Mouse (Mus musculus): ENCODE measurements around the gene Farsa. TPM values are rescaled to one million over a fixed set of nuclear protein-coding genes. Genes with fewer than 3 reads are reported as not detected.

Farsa gene
- polyA plus RNA-seq, 1 experiment from 2014 or later = 54.5 TPM

DNA sequence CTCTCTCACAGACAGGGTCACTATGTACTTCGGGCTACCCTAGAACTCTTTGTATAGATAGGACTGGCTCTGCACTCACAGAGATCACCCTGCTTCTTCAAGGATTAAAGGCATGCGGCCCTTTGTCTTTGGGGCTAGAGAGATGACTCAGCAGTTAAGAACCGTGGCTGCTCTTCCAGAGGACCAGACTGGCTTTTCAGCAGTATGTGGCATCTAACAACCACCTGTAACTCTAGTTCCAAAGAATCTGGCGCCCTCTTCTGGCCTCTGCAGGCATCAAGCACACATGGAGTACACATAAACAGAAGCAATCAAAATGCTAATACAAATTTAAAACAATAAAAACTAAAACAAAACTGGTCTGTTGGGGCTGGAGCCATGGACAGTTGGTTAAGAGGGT lies 57.2 kb downstream of the Farsa start:
- H3K4me3 ChIP-seq (ENCODE audit: low read depth, low read length) = no peak overlapping the region
- WGBS (ENCODE audit: insufficient replicate concordance) = 26% methylated on average over 4 of the region's 4 CpGs
- ATAC-seq (replicated peaks; ENCODE audit: insufficient number of reproducible peaks, low FRiP score, low TSS enrichment) = no peak

DNA sequence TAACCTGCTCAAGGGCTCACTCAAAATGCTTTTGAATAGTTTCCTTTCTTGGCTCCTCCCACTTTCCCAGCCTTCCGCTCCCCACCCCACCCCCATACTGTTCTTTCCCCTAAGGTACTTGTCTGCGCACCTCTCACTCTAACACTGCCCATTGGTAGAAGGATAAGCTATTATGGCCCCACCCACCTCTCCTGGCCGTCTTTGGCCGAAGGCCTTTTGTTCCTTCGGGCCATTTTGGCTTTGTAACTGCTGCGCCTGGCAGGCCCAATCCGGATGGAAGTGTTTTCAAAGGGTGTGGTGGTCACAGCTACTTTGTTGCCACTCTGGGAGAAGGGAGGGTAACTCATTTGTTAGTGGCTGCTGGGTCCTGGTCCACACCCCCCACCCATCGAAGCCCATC lies 58.5 kb downstream of the Farsa start:
- Histone ChIP-seq H3K4me3 (ENCODE audit: low read depth, low read length) (no peak overlapping the region), H3K9me3 (replicated peaks; ENCODE audit: control insufficient read depth, low read length) (no peaks in the 10 kb centered on the region), H3K36me3 (ENCODE audit: control insufficient read depth, insufficient read depth, low read length) (no peaks in the 10 kb centered on the region), H3K4me1 (ENCODE audit: control insufficient read depth, insufficient read depth, low read length) (peaks cover 5% of the 10 kb centered on the region), H3K4me2 (no peak overlapping the region), H3K27ac (ENCODE audit: low read depth, low read length) (no peak overlapping the region), H3K27me3 (ENCODE audit: control insufficient read depth, insufficient read depth, low read length) (peaks cover 86% of the 10 kb centered on the region), H3K9ac (ENCODE audit: low read depth, low read length) (no peak overlapping the region)
- WGBS (ENCODE audit: insufficient replicate concordance) = 82% methylated on average over 8 of the region's 8 CpGs
- ATAC-seq (replicated peaks; ENCODE audit: insufficient number of reproducible peaks, low FRiP score, low TSS enrichment) = no peak

More for the DNA sequence above, 57.2 kb downstream of the Farsa start:
- H3K4me2 ChIP-seq = peak overlapping the region; percentile 95
- no peak overlapping the region for H3K9ac ChIP-seq (ENCODE audit: low read depth, low read length)
- H3K4me1 ChIP-seq (ENCODE audit: control insufficient read depth, insufficient read depth, low read length) = peaks cover 5% of the 10 kb centered on the region
- H3K27me3 ChIP-seq (ENCODE audit: control insufficient read depth, insufficient read depth, low read length) = peaks cover 88% of the 10 kb centered on the region
- H3K36me3 ChIP-seq (ENCODE audit: control insufficient read depth, insufficient read depth, low read length) = no peaks in the 10 kb centered on the region
- no peaks in the 10 kb centered on the region for H3K9me3 ChIP-seq (replicated peaks; ENCODE audit: control insufficient read depth, low read length)
- no peak overlapping the region for H3K27ac ChIP-seq (ENCODE audit: low read depth, low read length)

DNA sequence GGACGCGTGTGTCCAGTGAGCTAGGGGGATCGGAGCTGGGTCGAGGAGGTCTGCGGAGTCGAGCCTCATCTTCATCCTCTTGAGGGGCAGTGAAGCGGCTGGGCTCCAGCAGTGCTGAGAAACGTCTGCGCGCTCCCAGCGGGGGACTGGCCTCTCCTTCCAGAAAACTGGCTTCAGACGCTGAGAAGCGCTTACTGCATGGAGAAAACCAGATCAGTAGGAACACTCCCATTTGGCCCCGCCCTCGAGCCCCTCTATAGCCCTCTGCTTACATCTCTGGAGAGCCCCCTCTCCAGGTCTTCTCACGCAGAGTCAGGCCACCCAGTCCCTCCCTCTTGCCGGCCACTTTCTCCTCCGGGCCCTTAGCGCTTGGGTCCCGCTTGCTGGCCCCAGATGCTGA lies 61.0 kb downstream of the Farsa start:
- 20% methylated on average over 20 of the region's 20 CpGs for WGBS (ENCODE audit: insufficient replicate concordance)
- H3K4me3 ChIP-seq (ENCODE audit: low read depth, low read length) = no peak overlapping the region
- H3K9ac ChIP-seq (ENCODE audit: low read depth, low read length) = no peak overlapping the region
- no peak overlapping the region; the same call in 1 of the 2 replicates for H3K4me2 ChIP-seq
- no peaks in the 10 kb centered on the region for H3K36me3 ChIP-seq (ENCODE audit: control insufficient read depth, insufficient read depth, low read length)
- no peak for ATAC-seq (replicated peaks; ENCODE audit: insufficient number of reproducible peaks, low FRiP score, low TSS enrichment)
- H3K27me3 ChIP-seq (ENCODE audit: control insufficient read depth, insufficient read depth, low read length) = peaks cover 64% of the 10 kb centered on the region
- no peak overlapping the region for H3K27ac ChIP-seq (ENCODE audit: low read depth, low read length)
- peaks cover under 1% of the 10 kb centered on the region for H3K4me1 ChIP-seq (ENCODE audit: control insufficient read depth, insufficient read depth, low read length)
- H3K9me3 ChIP-seq (replicated peaks; ENCODE audit: control insufficient read depth, low read length) = no peaks in the 10 kb centered on the region

DNA sequence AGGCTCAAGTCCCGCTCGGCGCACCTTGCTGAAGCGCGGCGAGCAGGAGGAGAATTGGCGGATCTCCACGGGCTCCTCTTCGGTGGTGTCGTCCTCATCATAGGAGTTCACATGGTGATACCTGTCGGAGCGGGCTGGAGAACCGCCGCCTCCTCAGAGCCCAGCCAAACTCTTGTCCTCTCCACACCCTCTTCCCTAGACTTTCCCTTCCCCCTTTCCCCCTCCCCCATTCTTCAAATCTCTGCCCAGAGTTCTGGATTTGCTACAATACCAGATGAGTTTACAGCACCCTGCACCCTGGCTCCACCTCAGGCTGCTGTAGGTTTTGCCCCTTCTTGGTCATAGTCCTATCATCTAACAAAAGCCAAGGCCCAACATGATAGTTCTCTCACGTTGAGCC lies 61.9 kb downstream of the Farsa start:
- Histone ChIP-seq H3K36me3 (ENCODE audit: control insufficient read depth, insufficient read depth, low read length) (no peaks in the 10 kb centered on the region), H3K9ac (ENCODE audit: low read depth, low read length) (no peak overlapping the region), H3K27ac (ENCODE audit: low read depth, low read length) (no peak overlapping the region), H3K4me1 (ENCODE audit: control insufficient read depth, insufficient read depth, low read length) (no peaks in the 10 kb centered on the region), H3K9me3 (replicated peaks; ENCODE audit: control insufficient read depth, low read length) (no peaks in the 10 kb centered on the region), H3K27me3 (ENCODE audit: control insufficient read depth, insufficient read depth, low read length) (peaks cover 59% of the 10 kb centered on the region), H3K4me3 (ENCODE audit: low read depth, low read length) (no peak overlapping the region), H3K4me2 (no peak overlapping the region)
- no peak for ATAC-seq (replicated peaks; ENCODE audit: insufficient number of reproducible peaks, low FRiP score, low TSS enrichment)
- WGBS (ENCODE audit: insufficient replicate concordance) = 81% methylated on average over 15 of the region's 15 CpGs

Small RNAs within 50 kb of the gene (microRNA-seq; reads per million reads assigned to microRNA genes)
- 3.0 reads per million, percentile 31 among the genes with 10 or more reads in this experiment for gene Mir7069 (ENCODE audit: borderline number of aligned reads)

Other genes with a start within 250 kb of the Farsa start
- gene Ier2, start 194.1 kb upstream of the Farsa start, polyA plus RNA-seq (2014; fragmentation: Nextera tagmentation; extraction: Ambion mirVana) = 52.3 and 55.9 TPM in 2 replicates
- gene Trmt1, start 170.7 kb upstream of the Farsa start, polyA plus RNA-seq (2014; fragmentation: Nextera tagmentation; extraction: Ambion mirVana) = 49.7 and 51.6 TPM in 2 replicates
- gene Nacc1, start 169.1 kb upstream of the Farsa start, polyA plus RNA-seq (2014; fragmentation: Nextera tagmentation; extraction: Ambion mirVana) = 19.1 and 19.6 TPM in 2 replicates
- gene Lyl1, start 155.5 kb upstream of the Farsa start, polyA plus RNA-seq (2014; fragmentation: Nextera tagmentation; extraction: Ambion mirVana) = 19.5 and 22.9 TPM in 2 replicates
- 3.4 and 5.4 TPM in 2 replicates for gene G430095P16Rik, start 134.0 kb upstream of the Farsa start, polyA plus RNA-seq (2014; fragmentation: Nextera tagmentation; extraction: Ambion mirVana)
- 6.1 and 7.6 TPM in 2 replicates for gene Nfix, start 56.6 kb upstream of the Farsa start, polyA plus RNA-seq (2014; fragmentation: Nextera tagmentation; extraction: Ambion mirVana)
- gene Dand5, start 34.2 kb upstream of the Farsa start, polyA plus RNA-seq (2014; fragmentation: Nextera tagmentation; extraction: Ambion mirVana) = 5.0 and 6.0 TPM in 2 replicates
- gene Gadd45gip1, start 25.5 kb upstream of the Farsa start, polyA plus RNA-seq (2014; fragmentation: Nextera tagmentation; extraction: Ambion mirVana) = 51.5 and 52.2 TPM in 2 replicates
- gene Rad23a, start 16.3 kb upstream of the Farsa start, polyA plus RNA-seq (2014; fragmentation: Nextera tagmentation; extraction: Ambion mirVana) = 125 and 127 TPM in 2 replicates
- 830 and 894 TPM in 2 replicates for gene Calr, start 10.1 kb upstream of the Farsa start, polyA plus RNA-seq (2014; fragmentation: Nextera tagmentation; extraction: Ambion mirVana)
- 44.2 and 49.6 TPM in 2 replicates for gene Syce2, start 15.1 kb downstream of the Farsa start, polyA plus RNA-seq (2014; fragmentation: Nextera tagmentation; extraction: Ambion mirVana)
- gene Gcdh, start 36.9 kb downstream of the Farsa start, polyA plus RNA-seq (2014; fragmentation: Nextera tagmentation; extraction: Ambion mirVana) = 36.2 and 40.4 TPM in 2 replicates
- 48.7 and 65.0 TPM in 2 replicates for gene Klf1, start 44.9 kb downstream of the Farsa start, polyA plus RNA-seq (2014; fragmentation: Nextera tagmentation; extraction: Ambion mirVana)
- gene Dnase2a, start 51.6 kb downstream of the Farsa start, polyA plus RNA-seq (2014; fragmentation: Nextera tagmentation; extraction: Ambion mirVana) = 4.3 and 5.4 TPM in 2 replicates
- 0.27 TPM in 1 of 2 replicates, not detected in the other for gene Mast1, start 80.4 kb downstream of the Farsa start, polyA plus RNA-seq (2014; fragmentation: Nextera tagmentation; extraction: Ambion mirVana)
- not detected in 2 replicates for gene Rtbdn, start 90.0 kb downstream of the Farsa start, polyA plus RNA-seq (2014; fragmentation: Nextera tagmentation; extraction: Ambion mirVana)
- gene Gm49661, start 112.4 kb downstream of the Farsa start, polyA plus RNA-seq (2014; fragmentation: Nextera tagmentation; extraction: Ambion mirVana) = not detected in 2 replicates
- 862 and 992 TPM in 2 replicates for gene Prdx2, start 112.6 kb downstream of the Farsa start, polyA plus RNA-seq (2014; fragmentation: Nextera tagmentation; extraction: Ambion mirVana)
- gene Rnaseh2a, start 112.8 kb downstream of the Farsa start, polyA plus RNA-seq (2014; fragmentation: Nextera tagmentation; extraction: Ambion mirVana) = 95.9 and 106 TPM in 2 replicates
- 7.6 and 9.3 TPM in 2 replicates for gene Junb, start 121.7 kb downstream of the Farsa start, polyA plus RNA-seq (2014; fragmentation: Nextera tagmentation; extraction: Ambion mirVana)
- 6.7 and 7.1 TPM in 2 replicates for gene Hook2, start 133.6 kb downstream of the Farsa start, polyA plus RNA-seq (2014; fragmentation: Nextera tagmentation; extraction: Ambion mirVana)
- not detected in 2 replicates for gene Best2, start 157.5 kb downstream of the Farsa start, polyA plus RNA-seq (2014; fragmentation: Nextera tagmentation; extraction: Ambion mirVana)
- gene Asna1, start 168.3 kb downstream of the Farsa start, polyA plus RNA-seq (2014; fragmentation: Nextera tagmentation; extraction: Ambion mirVana) = 108 and 118 TPM in 2 replicates
- gene Trir, start 169.8 kb downstream of the Farsa start, polyA plus RNA-seq (2014; fragmentation: Nextera tagmentation; extraction: Ambion mirVana) = 99.7 and 101 TPM in 2 replicates
- 15.7 and 16.2 TPM in 2 replicates for gene Tnpo2, start 179.9 kb downstream of the Farsa start, polyA plus RNA-seq (2014; fragmentation: Nextera tagmentation; extraction: Ambion mirVana)
- gene Fbxw9, start 203.1 kb downstream of the Farsa start, polyA plus RNA-seq (2014; fragmentation: Nextera tagmentation; extraction: Ambion mirVana) = 15.9 and 17.8 TPM in 2 replicates
- gene Gm5741, start 211.0 kb downstream of the Farsa start, polyA plus RNA-seq (2014; fragmentation: Nextera tagmentation; extraction: Ambion mirVana) = 1.5 TPM in 1 of 2 replicates, not detected in the other
- 57.6 and 60.0 TPM in 2 replicates for gene Dhps, start 214.8 kb downstream of the Farsa start, polyA plus RNA-seq (2014; fragmentation: Nextera tagmentation; extraction: Ambion mirVana)
- gene Wdr83os, start 223.8 kb downstream of the Farsa start, polyA plus RNA-seq (2014; fragmentation: Nextera tagmentation; extraction: Ambion mirVana) = 120 and 124 TPM in 2 replicates
- 36.5 and 43.0 TPM in 2 replicates for gene Wdr83, start 224.3 kb downstream of the Farsa start, polyA plus RNA-seq (2014; fragmentation: Nextera tagmentation; extraction: Ambion mirVana)
- 25.1 and 27.3 TPM in 2 replicates for gene Man2b1, start 226.3 kb downstream of the Farsa start, polyA plus RNA-seq (2014; fragmentation: Nextera tagmentation; extraction: Ambion mirVana)